Mouse (Mus musculus) thymus, adult 2 months (tissue): Measurements from ENCODE around the gene Ppp1r32.

Experiments used
- CTCF ChIP-seq: fragments of 200-500 bp; IDR thresholded peaks from 2 replicates; pipeline ENCODE4 v1.5.1; 2012; ENCODE audit warnings: mild to moderate bottlenecking, control low read depth, low read length, moderate library complexity, borderline replicate concordance; ENCODE audit not compliant: control insufficient read depth, poor library complexity, insufficient read depth; ENCODE audit errors: extremely low read depth
- POLR2A ChIP-seq: fragments of 200-500 bp; IDR thresholded peaks from 2 replicates; pipeline ENCODE4 v1.6.1; 2012; ENCODE audit warnings: mild to moderate bottlenecking, low read length, control low read depth, moderate library complexity; ENCODE audit not compliant: control insufficient read depth, poor library complexity, insufficient read depth; ENCODE audit errors: extremely low read depth

- no peak for TF ChIP-seq CTCF
- TF ChIP-seq POLR2A: no peak
Observed at GRCm38 (mm10) chr19:10433879-10434540, 48.7 kb downstream of the Ppp1r32 start.
